Mouse (Mus musculus) cerebellum, adult 2 months (tissue): ENCODE results near the gene Prss29.

Experiments used
- CTCF ChIP-seq: fragments of 200-500 bp; IDR thresholded peaks from 2 replicates; pipeline ENCODE4 v1.5.1; 2011; ENCODE audit warnings: low read depth, mild to moderate bottlenecking, control low read depth, low read length, moderate library complexity, borderline replicate concordance; ENCODE audit not compliant: insufficient read depth
- POLR2A ChIP-seq: fragments of 200-500 bp; IDR thresholded peaks from 2 replicates; pipeline ENCODE4 v1.6.1; 2011; ENCODE audit warnings: low read length, control low read depth, borderline replicate concordance; ENCODE audit not compliant: insufficient read depth

DNA sequence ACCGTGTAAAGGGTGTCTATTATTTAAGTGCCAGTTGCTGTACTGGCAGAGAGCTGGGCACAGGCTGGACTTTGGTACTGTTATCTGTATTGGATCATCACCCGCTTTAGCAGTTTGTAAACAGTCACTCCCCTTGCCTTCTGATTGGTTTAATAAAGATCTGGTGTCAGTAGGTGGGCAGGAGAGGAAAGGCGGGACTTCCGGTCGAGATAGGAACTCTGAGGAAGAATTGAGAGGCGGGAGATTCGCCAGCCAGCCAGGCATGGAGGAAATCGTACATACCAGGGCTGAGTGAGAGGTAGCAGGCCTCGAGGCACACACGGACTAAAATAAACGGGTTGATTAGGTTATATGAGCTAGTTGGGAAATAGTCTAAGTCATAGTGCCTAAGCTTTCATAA is 36.3 kb upstream of the Prss29 start:
- TF ChIP-seq POLR2A (no peak), CTCF (no peak)
